Mouse (Mus musculus): ENCODE results near the gene Il23r.
A peak's percentile ranks its signal among the peaks of the same experiment; 100 is the strongest.

Gene Il23r

DNA sequence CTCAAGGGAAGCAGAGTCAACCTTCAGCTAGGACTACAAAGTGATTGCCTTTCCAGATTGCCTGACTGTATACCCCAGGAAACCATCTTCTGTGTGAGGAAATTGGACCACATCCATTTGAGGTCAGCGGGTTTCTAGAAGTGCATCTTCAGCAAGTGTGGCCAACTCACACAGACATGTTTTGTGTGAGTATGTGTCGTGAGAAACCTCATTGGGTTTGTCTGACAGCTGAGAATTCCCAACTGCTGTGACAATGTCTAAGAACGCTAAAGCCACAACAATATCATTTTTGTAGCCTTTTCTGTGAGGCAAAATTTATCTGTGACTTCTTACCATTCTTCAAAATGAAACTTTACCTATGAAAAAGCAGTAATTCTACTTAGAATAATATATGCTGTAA is 59.8 kb downstream of the Il23r start:
- DNase-seq (ENCODE audit: low spot score in 2 of 2), result no peak

DNA sequence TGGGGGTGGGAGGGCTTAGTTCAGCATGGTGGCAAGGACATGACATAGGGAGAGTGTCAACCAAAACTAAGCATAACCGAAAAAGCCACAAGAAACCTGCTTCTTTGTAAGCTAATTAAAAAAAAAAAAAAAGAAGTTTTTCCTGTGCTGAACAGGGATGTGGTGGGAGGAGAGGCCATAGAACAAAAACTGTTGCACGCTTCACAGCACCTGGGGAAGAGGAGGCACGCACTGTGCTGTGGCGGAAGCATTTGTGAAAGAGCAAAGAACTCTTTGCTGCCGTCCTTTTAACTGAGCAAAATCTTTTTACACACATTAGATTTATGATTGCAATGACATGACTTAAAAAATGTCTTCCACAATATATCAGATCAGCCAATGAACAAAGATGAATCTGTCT is 69.9 kb downstream of the Il23r start:
- peak; percentile 32 to 33 for DNase-seq (ENCODE audit: low spot score in 2 of 2)

DNA sequence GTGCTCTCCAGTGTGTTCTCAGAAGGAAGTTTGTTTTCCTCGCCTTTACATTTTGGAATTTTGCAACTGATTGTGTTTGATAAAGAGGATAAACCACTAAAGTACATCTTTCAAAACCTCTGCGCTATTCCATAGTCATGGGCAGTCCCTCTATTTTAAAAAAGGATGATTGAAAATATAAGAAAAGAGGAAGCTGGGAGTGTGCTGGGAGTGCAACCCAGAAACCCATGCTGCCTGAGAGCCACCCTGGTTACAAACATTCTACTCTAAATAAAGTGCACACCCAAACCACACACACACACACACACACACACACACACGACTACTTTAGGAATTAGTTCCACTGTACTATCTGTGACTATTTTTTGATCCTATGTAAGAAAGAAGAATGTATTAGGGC is 75.1 kb downstream of the Il23r start:
- no peak for DNase-seq (ENCODE audit: low spot score in 2 of 2)

DNA sequence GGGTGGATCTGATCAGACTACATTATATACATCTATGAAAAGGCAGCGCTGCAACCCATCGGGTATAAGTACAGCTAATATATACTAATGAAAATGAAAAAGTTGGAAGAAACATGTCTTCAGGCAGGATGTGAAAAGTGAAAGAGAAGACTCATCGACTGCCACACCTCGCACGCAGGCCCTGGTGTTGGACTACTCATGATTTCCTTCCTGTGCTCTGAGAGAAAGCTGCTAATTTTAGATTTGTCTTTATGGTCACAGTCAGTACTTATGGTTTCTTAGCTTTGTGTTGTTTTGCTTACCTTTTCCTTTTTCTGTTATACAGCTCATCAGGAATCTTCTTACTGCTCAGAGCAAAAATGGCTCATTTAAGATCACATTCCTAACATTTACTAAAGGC is 76.4 kb downstream of the Il23r start:
- no peak for DNase-seq (ENCODE audit: low spot score in 2 of 2)

DNA sequence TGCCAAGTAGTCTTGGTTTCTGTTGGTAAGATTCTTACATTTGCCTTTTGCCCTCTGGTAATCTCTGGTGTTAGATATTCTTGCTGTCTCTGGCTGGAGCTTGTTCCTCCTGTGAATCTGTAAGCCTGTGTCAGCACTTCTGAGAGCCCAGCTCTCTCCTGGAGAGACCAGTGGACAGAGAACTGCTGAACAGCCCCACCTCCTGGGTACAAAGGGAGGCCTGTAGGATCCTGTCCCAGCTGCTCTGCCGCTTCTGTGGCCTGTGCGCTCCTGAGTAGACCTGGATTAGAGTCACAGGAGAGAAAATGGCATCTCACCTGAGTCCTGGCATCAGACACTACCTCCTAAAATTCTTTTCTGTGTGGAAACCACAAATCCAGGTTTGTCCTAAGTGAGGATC is 78.3 kb downstream of the Il23r start:
- no peak for DNase-seq (ENCODE audit: low spot score in 2 of 2)

DNA sequence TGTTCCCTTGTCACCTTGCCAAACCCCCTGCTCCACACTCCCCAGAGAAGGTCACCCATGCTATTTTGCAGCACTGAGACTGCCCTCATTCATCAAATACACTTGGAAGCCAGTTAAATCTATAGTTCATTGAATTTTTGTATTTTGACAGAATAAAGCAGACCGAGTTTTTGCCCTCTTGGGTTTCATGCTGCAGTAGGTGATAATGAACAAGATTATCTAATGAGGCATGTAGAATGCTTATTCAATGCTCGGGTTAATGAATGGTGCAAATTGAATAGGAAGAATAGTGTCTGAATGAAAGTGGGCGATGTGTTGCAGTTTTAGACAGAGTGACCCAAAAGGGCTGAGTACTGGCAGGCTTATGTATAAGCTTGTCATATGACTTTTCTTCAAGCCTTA is 86.4 kb downstream of the Il23r start:
- DNase-seq (ENCODE audit: low spot score in 2 of 2), result no peak

DNA sequence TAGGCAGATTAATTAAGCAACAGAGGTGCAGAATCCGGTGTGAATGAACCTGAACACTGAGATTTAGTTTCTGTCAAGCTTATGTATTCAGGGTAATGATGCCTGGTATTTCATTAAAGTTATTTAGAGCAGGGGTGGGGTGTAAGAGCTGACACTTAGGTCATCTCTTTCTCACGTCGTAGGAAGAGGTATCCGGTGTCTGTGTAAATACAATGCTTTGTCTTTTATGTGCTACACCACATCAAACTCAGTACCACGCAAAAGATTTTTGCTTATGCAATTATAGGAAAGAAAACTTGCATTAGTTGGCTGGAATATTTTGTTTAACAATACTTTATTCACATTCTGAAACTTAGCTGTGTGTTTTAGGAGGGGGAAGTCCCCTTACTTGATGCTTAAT is 92.1 kb downstream of the Il23r start:
- no peak for DNase-seq (ENCODE audit: low spot score in 2 of 2)

DNA sequence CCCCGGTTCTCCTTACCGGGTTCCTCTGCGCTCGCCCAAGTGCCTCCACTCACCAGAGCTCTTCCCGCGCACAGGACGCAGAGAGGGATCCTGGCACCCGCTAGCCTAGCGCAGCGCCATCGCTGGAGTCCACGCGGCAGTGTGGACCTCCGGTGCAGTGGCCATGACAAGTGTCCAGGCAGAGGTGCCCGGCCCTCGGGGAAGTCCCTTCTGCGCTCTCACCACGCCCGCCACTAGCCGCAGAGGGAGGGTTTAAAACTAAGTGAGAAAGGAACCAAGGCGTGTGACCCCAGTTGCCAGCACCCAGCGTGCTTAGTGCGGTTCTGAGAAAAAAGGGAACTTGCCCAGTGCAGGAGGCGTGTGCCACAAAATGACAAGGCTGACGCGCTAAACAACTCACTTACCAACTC is 115.7 kb downstream of the Il23r start, which contains the start of gene Il12rb2:
Gene Il12rb2, minus strand, starts transcription at position 207 of the 410 bp plus-strand sequence.
- DNase-seq (ENCODE audit: low spot score in 2 of 2), result peak; percentile 8 to 26
